Mouse (Mus musculus): ENCODE measurements at regions not wholly inside any gene's neighbourhood (a gene's known extent, or its start where the extent isn't known, plus 50 kb on each side); places are given as distances from the start of the nearest gene placed in this dataset.
"Not testable (repeated sequence)": the region's sequence is repeated elsewhere in the genome, so short reads cannot be mapped to it uniquely, and the experiment has no call there.

GRCm38 (mm10) chr19:51727665-51728064, 536.4 kb upstream of the Ins1 start:
- DNase-seq (ENCODE audit: extremely low read depth, low read depth, low spot score): peak; percentile 14

GRCm38 (mm10) chr19:51740071-51740470, 524.0 kb upstream of the Ins1 start:
- no peak for DNase-seq (ENCODE audit: extremely low read depth, low read depth, low spot score)

DNA sequence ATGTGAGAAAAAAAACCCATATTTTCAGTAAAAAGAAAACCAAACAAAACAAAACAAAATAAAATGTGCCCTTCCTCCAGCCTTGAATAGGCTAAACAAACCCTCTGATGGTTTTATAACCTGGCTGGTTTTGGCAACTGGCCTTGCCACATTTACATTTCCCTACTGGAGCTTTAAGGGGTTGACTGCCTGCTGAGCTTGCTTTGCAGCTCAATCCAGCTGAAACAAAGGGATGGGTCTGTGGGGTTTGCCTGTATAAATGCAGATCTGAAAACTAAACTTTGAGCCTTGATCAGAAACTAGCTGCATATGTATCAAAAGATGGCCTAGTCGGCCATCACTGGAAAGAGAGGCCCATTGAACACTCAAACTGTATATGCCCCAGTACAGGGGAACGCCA, 523.1 kb upstream of the Ins1 start:
- no peak for DNase-seq (ENCODE audit: extremely low read depth, low read depth, low spot score)

DNA sequence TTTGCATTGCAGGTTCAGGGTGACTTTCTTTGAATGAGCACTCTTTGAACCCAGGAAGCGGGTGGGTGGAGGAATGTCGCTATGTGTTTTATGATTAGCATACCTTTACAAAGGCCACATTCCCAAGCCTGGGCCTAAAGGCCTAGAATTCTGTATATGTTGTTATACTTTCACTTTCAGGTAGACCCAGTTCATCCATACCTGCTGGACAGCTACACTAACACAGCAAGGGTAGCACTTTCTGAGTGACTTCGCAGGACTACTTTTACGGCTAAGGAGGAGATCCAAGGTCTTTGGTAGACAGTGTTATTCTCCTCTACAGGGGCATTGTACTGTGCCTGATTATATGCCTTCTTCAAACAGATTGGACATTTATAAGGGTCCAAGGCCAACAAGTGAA, 521.9 kb upstream of the Ins1 start:
- DNase-seq (ENCODE audit: extremely low read depth, low read depth, low spot score): not testable (repeated sequence)

DNA sequence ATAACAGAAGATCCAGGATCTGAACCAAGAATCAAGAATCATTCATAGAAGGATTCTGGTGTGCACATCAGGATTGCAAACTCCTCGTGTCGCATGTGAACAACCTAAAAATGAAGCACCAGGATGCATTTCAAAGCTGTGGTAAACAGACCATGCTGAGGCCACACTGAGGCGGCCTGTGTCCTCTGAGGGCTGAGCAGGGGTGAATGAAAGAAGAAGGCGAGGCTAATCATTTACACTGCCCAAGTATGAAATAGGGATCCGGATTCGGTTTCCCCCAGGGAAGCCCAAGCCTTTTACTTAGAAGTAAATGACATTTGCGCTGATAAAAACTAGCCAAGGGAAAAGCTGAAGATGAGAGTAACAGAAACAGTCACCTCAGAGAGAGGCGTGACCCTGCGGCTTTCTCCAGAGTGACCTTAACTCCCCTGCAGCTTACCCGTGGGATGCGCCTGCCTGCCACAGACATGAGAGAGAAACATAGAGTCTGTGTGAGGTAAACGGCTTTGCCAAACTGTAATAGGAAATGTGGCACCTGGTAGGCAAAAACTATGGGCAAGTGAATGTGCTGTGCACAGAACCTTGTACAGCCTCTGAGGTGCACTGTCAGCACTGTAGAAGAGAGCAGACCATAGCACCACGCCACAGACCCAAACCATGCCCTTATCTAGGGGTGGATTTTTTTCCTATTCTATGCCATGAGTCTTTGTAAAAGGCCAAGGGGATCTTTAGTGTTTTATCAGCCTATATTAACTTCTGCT, 490.1 kb upstream of the Ins1 start:
- DNase-seq (ENCODE audit: extremely low read depth, low read depth, low spot score): no peak

All from fat pad, adult 2 months (tissue).